Mouse (Mus musculus): ENCODE results near the gene Osm. TPM values are rescaled to one million over a fixed set of nuclear protein-coding genes. Genes with fewer than 3 reads are reported as not detected.

Osm gene
- polyA plus RNA-seq, 2 experiments = 0.41 to 0.85 TPM

DNA sequence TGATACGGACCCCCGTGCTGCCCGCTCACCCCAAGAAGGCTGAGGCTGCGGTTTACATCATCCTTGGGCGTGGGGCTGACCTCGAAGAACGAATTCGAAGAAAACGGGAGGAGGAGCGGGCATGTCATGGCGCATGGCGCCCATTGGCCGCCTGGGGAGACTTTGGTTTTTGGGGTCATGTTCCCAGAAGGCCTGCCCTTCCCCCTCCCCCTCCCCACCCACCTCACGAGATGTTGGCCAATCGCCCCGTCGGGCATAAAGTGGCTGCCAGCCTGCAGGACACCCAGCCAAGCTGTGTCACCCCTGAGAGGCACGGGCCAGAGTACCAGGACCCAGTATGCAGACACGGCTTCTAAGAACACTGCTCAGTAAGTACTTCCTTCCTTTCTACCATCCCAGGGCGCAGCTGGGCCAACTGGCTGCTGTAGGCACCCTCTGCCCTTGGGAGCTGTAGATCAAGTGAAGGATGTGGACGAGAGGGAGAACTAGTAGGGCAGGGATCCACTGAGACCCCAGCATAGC is 387 bp downstream of the Osm start:
- DNase-seq (ENCODE audit: low read depth in 3 of 3, low spot score in 3 of 3) (no peak), ATAC-seq (ENCODE audit: insufficient read depth) (no peak)
- Histone ChIP-seq H3K27me3 (ENCODE audit: control insufficient read depth, insufficient read depth, low read length) (no peaks in the 10 kb centered on the region), H3K4me3 (ENCODE audit: insufficient read depth in 1 of 2, low read depth in 2 of 2, low read length in 2 of 2) (no peak overlapping the region), H3K9ac (replicated peaks) (no peak overlapping the region), H3K4me2 (ENCODE audit: low read depth) (peak overlapping the region; percentile 58), H3K36me3 (replicated peaks; ENCODE audit: control insufficient read depth, insufficient read depth, low read depth) (peaks cover 4% of the 10 kb centered on the region), H3K4me1 (replicated peaks; ENCODE audit: control insufficient read depth in 2 of 2, insufficient read depth in 2 of 2, low read length in 1 of 2) (peaks cover 12 to 26% of the 10 kb centered on the region in 2 experiments), H3K27ac (no peak overlapping the region), H3K9me3 (ENCODE audit: control insufficient read depth, low read length) (no peaks in the 10 kb centered on the region)
- 69% methylated on average over 21 of the region's 21 CpGs for WGBS (ENCODE audit: insufficient replicate concordance)
- TF ChIP-seq EP300 (IDR thresholded peaks at IDR 0.05; ENCODE audit: low read depth) (no peak), CTCF (IDR thresholded peaks at IDR 0.05; ENCODE audit: low read depth) (no peak)

DNA sequence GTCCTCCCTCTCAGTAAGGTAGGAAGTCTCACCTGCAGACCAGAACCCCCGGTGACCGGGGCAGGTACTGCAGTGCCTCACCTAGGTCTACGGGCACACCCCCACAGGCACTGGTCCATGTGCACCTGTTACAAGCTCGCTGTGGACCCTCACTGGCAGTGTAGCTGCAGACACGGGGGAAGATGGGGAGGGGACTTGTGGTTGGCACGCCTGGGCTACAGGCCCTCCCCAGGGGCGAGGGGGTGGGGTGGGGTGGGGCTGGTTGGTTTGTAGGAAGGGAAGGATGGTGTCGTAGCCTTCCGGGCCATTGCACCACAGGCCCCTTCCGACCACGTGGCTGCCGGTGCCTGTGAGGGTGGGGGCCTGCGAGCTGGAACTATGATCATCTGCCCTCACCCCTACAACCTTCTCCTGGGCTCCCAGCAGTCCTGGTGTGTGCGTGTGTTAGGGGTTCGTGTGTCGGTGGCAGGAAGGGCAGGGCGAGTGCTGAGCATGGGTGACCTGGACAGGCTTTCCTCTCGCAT is 1.2 kb downstream of the Osm start:
- Histone ChIP-seq H3K9me3 (ENCODE audit: control insufficient read depth, low read length) (no peaks in the 10 kb centered on the region), H3K27me3 (ENCODE audit: control insufficient read depth, insufficient read depth, low read length) (no peaks in the 10 kb centered on the region), H3K36me3 (replicated peaks; ENCODE audit: control insufficient read depth, insufficient read depth, low read depth) (peaks cover 2% of the 10 kb centered on the region; the same call in 1 of the 2 replicates), H3K27ac (no peak overlapping the region), H3K4me2 (ENCODE audit: low read depth) (peak overlapping the region; percentile 8; the same call in 1 of the 2 replicates), H3K4me1 (replicated peaks; ENCODE audit: control insufficient read depth in 2 of 2, insufficient read depth in 2 of 2, low read length in 1 of 2) (peaks cover 12 to 23% of the 10 kb centered on the region in 2 experiments), H3K4me3 (ENCODE audit: insufficient read depth in 1 of 2, low read depth in 2 of 2, low read length in 2 of 2) (no peak overlapping the region), H3K9ac (replicated peaks) (no peak overlapping the region)
- TF ChIP-seq EP300 (IDR thresholded peaks at IDR 0.05; ENCODE audit: low read depth) (no peak), CTCF (IDR thresholded peaks at IDR 0.05; ENCODE audit: low read depth) (peak; percentile 43; the same call in 1 of the 2 replicates)
- DNase-seq (ENCODE audit: low read depth in 3 of 3, low spot score in 3 of 3) = no peak
- peak; percentile 9; the same call in 1 of the 2 replicates for ATAC-seq (ENCODE audit: insufficient read depth)
- WGBS (ENCODE audit: insufficient replicate concordance) = 34% methylated on average over 18 of the region's 18 CpGs

DNA sequence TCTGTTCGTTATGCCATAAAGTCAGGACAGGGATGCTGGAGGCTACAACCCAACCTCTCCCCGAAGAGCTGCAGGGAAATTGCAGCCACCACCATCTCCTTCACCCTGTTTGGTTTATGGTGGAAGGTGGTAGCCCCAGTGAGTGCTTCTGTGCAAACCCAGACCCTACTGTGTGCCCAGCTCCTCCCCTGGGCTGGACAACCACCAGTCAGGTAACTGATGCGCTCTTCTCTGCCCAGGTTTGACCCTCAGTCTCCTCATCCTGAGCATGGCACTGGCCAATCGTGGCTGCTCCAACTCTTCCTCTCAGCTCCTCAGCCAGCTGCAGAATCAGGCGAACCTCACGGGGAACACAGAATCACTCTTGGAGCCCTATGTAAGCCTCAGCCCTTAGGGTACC is 1.9 kb downstream of the Osm start:
- Histone ChIP-seq H3K9me3 (ENCODE audit: control insufficient read depth, low read length) (no peaks in the 10 kb centered on the region), H3K4me1 (replicated peaks; ENCODE audit: control insufficient read depth in 2 of 2, insufficient read depth in 2 of 2, low read length in 1 of 2) (peaks cover 12 to 22% of the 10 kb centered on the region in 2 experiments), H3K27me3 (ENCODE audit: control insufficient read depth, insufficient read depth, low read length) (no peaks in the 10 kb centered on the region), H3K4me2 (ENCODE audit: low read depth) (no peak overlapping the region), H3K36me3 (replicated peaks; ENCODE audit: control insufficient read depth, insufficient read depth, low read depth) (no peaks in the 10 kb centered on the region), H3K4me3 (ENCODE audit: insufficient read depth in 1 of 2, low read depth in 2 of 2, low read length in 2 of 2) (no peak overlapping the region), H3K9ac (replicated peaks) (no peak overlapping the region), H3K27ac (no peak overlapping the region)
- WGBS (ENCODE audit: insufficient replicate concordance) = 74% methylated on average over 6 of the region's 6 CpGs
- DNase-seq (ENCODE audit: low read depth in 3 of 3, low spot score in 3 of 3) (no peak), ATAC-seq (ENCODE audit: insufficient read depth) (no peak)
- TF ChIP-seq CTCF (IDR thresholded peaks at IDR 0.05; ENCODE audit: low read depth) = no peak
- no peak for TF ChIP-seq EP300 (IDR thresholded peaks at IDR 0.05; ENCODE audit: low read depth)

DNA sequence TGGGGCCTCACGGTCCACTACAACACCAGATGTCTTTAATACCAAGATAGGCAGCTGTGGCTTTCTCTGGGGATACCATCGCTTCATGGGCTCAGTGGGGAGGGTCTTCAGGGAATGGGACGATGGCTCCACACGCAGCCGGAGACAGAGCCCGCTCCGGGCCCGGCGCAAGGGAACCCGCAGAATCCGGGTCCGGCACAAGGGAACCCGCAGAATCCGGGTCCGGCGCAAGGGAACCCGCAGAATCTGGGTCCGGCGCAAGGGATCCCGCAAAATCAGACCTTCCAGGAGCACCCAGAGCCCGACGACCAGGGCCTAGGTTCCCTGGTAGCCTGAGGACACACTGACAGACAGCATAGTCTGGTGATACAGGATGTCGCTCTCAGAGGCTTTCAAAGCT is 3.5 kb downstream of the Osm start:
- no peak overlapping the region for H3K4me2 ChIP-seq (ENCODE audit: low read depth)
- no peak overlapping the region for H3K4me3 ChIP-seq (ENCODE audit: insufficient read depth in 1 of 2, low read depth in 2 of 2, low read length in 2 of 2)
- H3K36me3 ChIP-seq (replicated peaks; ENCODE audit: control insufficient read depth, insufficient read depth, low read depth) = no peaks in the 10 kb centered on the region
- no peaks in the 10 kb centered on the region for H3K27me3 ChIP-seq (ENCODE audit: control insufficient read depth, insufficient read depth, low read length)
- peaks cover 14 to 24% of the 10 kb centered on the region in 2 experiments for H3K4me1 ChIP-seq (replicated peaks; ENCODE audit: control insufficient read depth in 2 of 2, insufficient read depth in 2 of 2, low read length in 1 of 2)
- TF ChIP-seq CTCF (IDR thresholded peaks at IDR 0.05; ENCODE audit: low read depth) (no peak), EP300 (IDR thresholded peaks at IDR 0.05; ENCODE audit: low read depth) (no peak)
- ATAC-seq (ENCODE audit: insufficient read depth) (no peak), DNase-seq (ENCODE audit: low read depth in 3 of 3, low spot score in 3 of 3) (no peak)
- H3K9ac ChIP-seq (replicated peaks) = no peak overlapping the region
- H3K27ac ChIP-seq = no peak overlapping the region
- 88% methylated on average over 23 of the region's 23 CpGs for WGBS (ENCODE audit: insufficient replicate concordance)
- no peaks in the 10 kb centered on the region for H3K9me3 ChIP-seq (ENCODE audit: control insufficient read depth, low read length)

DNA sequence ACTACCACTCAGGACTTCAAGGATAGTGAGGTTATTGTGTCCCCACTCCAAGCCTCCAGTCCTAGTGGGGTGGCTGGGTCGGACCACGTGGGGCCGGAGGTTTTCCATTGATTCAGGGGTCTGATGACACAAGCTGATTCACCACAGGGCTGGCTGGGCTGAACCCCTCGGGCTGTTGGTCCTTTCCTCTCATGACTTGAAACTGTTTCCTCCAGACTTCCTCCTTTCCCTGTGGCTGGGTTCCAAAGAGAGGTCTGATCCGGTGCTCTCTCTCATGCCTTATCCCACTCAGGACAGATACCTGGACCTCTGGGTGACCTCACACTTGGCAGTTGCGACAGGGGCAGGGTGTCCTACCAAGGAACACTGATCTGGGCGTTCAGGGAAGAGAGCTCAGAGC is 3.9 kb downstream of the Osm start:
- no peaks in the 10 kb centered on the region for H3K27me3 ChIP-seq (ENCODE audit: control insufficient read depth, insufficient read depth, low read length)
- ATAC-seq (ENCODE audit: insufficient read depth) = no peak
- WGBS (ENCODE audit: insufficient replicate concordance) = 33% methylated on average over 7 of the region's 7 CpGs
- H3K4me2 ChIP-seq (ENCODE audit: low read depth) = no peak overlapping the region
- H3K4me3 ChIP-seq (ENCODE audit: insufficient read depth in 1 of 2, low read depth in 2 of 2, low read length in 2 of 2) = no peak overlapping the region
- H3K4me1 ChIP-seq (replicated peaks; ENCODE audit: control insufficient read depth in 2 of 2, insufficient read depth in 2 of 2, low read length in 1 of 2) = peaks cover 14 to 24% of the 10 kb centered on the region in 2 experiments
- no peak overlapping the region for H3K9ac ChIP-seq (replicated peaks)
- TF ChIP-seq EP300 (IDR thresholded peaks at IDR 0.05; ENCODE audit: low read depth) (no peak), CTCF (IDR thresholded peaks at IDR 0.05; ENCODE audit: low read depth) (no peak)
- no peak for DNase-seq (ENCODE audit: low read depth in 3 of 3, low spot score in 3 of 3)
- no peaks in the 10 kb centered on the region for H3K9me3 ChIP-seq (ENCODE audit: control insufficient read depth, low read length)
- no peaks in the 10 kb centered on the region for H3K36me3 ChIP-seq (replicated peaks; ENCODE audit: control insufficient read depth, insufficient read depth, low read depth)
- H3K27ac ChIP-seq = no peak overlapping the region

Measured in liver, embryonic 14.5 days (tissue).